Mouse (Mus musculus) heart, adult 2 months (tissue): ENCODE data around the gene Nfkbie. TPM values are rescaled to one million over a fixed set of nuclear protein-coding genes. Genes with fewer than 3 reads are reported as not detected.

Experiments
- DNase-seq, 2 experiments: peaks; one replicate each; pipeline ENCODE4 v3.0.0; 2021
- H3K27ac ChIP-seq: fragments of 200-600 bp; 2 replicates; pipeline ENCODE4 v1.8.1; 2022
- H3K27me3 ChIP-seq: fragments of 200-500 bp; 2 replicates; pipeline ENCODE4 v1.6.1; 2012; ENCODE audit warnings: mild to moderate bottlenecking, low read length, inconsistent platforms, mixed read lengths; ENCODE audit not compliant: control insufficient read depth, insufficient read depth
- H3K36me3 ChIP-seq: fragments of 200-500 bp; 2 replicates; pipeline ENCODE4 v1.6.1; 2012; ENCODE audit warnings: low read length, inconsistent platforms; ENCODE audit not compliant: control insufficient read depth, insufficient read depth
- H3K4me1 ChIP-seq: fragments of 200-500 bp; 2 replicates; pipeline ENCODE4 v1.6.1; 2011; ENCODE audit warnings: low read length; ENCODE audit not compliant: control insufficient read depth, insufficient read depth
- H3K4me3 ChIP-seq: fragments of 200-600 bp; 2 replicates; pipeline ENCODE4 v1.8.1; 2022
- H3K79me2 ChIP-seq: fragments of 200-500 bp; replicated peaks from 2 replicates; pipeline ENCODE4 v1.6.1; 2012; ENCODE audit warnings: mild to moderate bottlenecking, inconsistent platforms, low read length, moderate library complexity, mixed read lengths; ENCODE audit not compliant: control insufficient read depth, insufficient read depth
- H3K9ac ChIP-seq: fragments of 200-500 bp; 2 replicates; pipeline ENCODE4 v1.6.1; 2012; ENCODE audit warnings: low read depth, mild to moderate bottlenecking, control low read depth, inconsistent platforms, low read length, mixed read lengths
- CTCF ChIP-seq: fragments of 200-600 bp; IDR thresholded peaks from 2 replicates; pipeline ENCODE4 v1.8.1; 2022; ENCODE audit warnings: antibody characterized with exemption, mild to moderate bottlenecking, moderate library complexity
- EP300 ChIP-seq: fragments of 200-500 bp; IDR thresholded peaks from 2 replicates; pipeline ENCODE4 v1.6.1; 2011; ENCODE audit warnings: low read depth, low read length, control low read depth; ENCODE audit not compliant: insufficient read depth
- POLR2A ChIP-seq: fragments of 200-500 bp; IDR thresholded peaks from 2 replicates; pipeline ENCODE4 v1.6.1; 2011; ENCODE audit warnings: mild to moderate bottlenecking, low read depth, low read length, control low read depth; ENCODE audit not compliant: insufficient read depth
- whole genome bisulfite sequencing: fragments of 180-500 bp; shearing (Covaris S2); methylation state at CpG from one replicate; pipeline ENCODE4 v1.1.7; 2018; 5-methylcytosine and 5-hydroxymethylcytosine counted together
- intact Hi-C: fragments of 180-260 bp; cut with DNase I; formaldehyde crosslinking; loops from one replicate; pipeline ENCODE4 v1.15.1; 2025
- polyA plus RNA-seq: library from polyadenylated mRNA; depleted of rRNA; stranded (reverse); fragments of >200 nt; gene quantifications from 2 replicates; pipeline ENCODE4 v1.2.3, GENCODE M21; 2012
- total RNA-seq, 2 experiments: library from RNA; stranded (reverse); gene quantifications; 2 replicates each; pipeline ENCODE4 v1.2.3; 2021

Gene Nfkbie
- total and polyA plus RNA-seq, 3 experiments: 1.1 to 2.2 (median 1.1) TPM

- no peak overlapping the region for H3K4me3 ChIP-seq
These were observed 19.8 kb downstream of the Nfkbie start for GRCm38 (mm10) chr17:45575123-45575897.

DNA sequence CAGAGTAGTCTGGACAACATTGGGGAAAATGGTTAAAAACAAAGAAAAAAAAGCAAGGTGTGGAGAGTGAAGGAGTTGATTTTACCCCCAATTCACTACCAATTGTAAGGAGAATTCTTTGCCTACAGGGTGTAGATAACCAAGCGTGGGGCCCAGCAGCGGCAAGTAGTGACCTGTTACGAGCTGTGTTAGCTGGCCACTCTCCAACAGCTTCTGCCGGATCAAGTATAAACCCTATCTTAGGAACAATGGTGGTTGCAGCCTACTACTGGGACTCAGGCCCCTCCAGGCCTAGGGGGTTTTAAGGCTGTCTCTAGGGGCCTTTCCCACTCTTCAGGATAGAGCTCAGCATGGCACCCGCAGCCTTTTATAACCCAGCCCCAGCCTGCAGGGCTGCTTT is 22.7 kb downstream of the Nfkbie start:
- WGBS: 30% methylated on average over 5 of the region's 5 CpGs
- Histone ChIP-seq H3K27me3 (no peaks in the 10 kb centered on the region), H3K79me2 (no peaks in the 10 kb centered on the region), H3K4me1 (peaks cover 12% of the 10 kb centered on the region), H3K27ac (no peak overlapping the region; the same call in 1 of the 2 replicates), H3K4me3 (no peak overlapping the region), H3K9ac (no peak overlapping the region), H3K36me3 (no peaks in the 10 kb centered on the region)
- intact Hi-C loops: no loop called here
- TF ChIP-seq POLR2A (no peak), CTCF (no peak), EP300 (no peak)
- DNase-seq: no peak

More at GRCm38 (mm10) chr17:45575123-45575897, 19.8 kb downstream of the Nfkbie start:
- 91% methylated on average over 8 of the region's 8 CpGs for WGBS
- no peak for DNase-seq
- intact Hi-C loops: no loop called here
- Histone ChIP-seq H3K4me1 (peaks cover 4% of the 10 kb centered on the region), H3K27me3 (no peaks in the 10 kb centered on the region), H3K79me2 (no peaks in the 10 kb centered on the region), H3K36me3 (peaks cover 6% of the 10 kb centered on the region), H3K27ac (peak overlapping the region; percentile 33; the same call in 1 of the 2 replicates), H3K9ac (no peak overlapping the region)
- no peak for TF ChIP-seq CTCF
- no peak for TF ChIP-seq EP300
- no peak for TF ChIP-seq POLR2A

GRCm38 (mm10) chr17:45578843-45579242 is 23.3 kb downstream of the Nfkbie start:
- no peak for TF ChIP-seq POLR2A
- TF ChIP-seq CTCF: peak; percentile 70
- DNase-seq: peak in 1 of 2 experiments; percentile 26
- no peaks in the 10 kb centered on the region for H3K27me3 ChIP-seq
- H3K79me2 ChIP-seq: no peaks in the 10 kb centered on the region
- 78% methylated on average over 7 of the region's 7 CpGs for WGBS
- intact Hi-C loops: no loop called here
- H3K27ac ChIP-seq: no peak overlapping the region; the same call in 1 of the 2 replicates
- no peak overlapping the region for H3K4me3 ChIP-seq
- no peak overlapping the region for H3K9ac ChIP-seq
- peaks cover 15% of the 10 kb centered on the region for H3K4me1 ChIP-seq
- H3K36me3 ChIP-seq: peaks cover under 1% of the 10 kb centered on the region; the same call in 1 of the 2 replicates

DNA sequence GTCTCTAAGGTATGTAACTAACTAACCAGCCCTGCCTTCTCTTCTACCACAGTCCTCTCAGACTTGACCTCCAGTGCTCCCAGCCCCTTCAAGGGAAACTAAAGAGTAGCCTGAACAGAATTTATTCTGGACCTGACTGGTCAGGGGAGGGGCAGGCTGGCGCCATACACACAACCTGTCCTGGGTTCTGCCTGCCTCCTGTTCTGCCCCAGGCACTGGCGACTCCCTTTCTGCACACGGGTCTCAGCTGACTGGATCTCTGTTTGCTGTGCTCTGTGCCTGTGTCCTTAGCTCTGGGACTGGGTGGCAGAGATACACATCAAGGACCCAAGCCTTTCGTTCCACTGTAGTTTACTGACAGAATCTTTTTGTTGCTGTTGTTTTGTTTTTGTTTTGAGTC is 24.1 kb downstream of the Nfkbie start:
- intact Hi-C loops: no loop called here
- Histone ChIP-seq H3K4me1 (peaks cover 16% of the 10 kb centered on the region), H3K36me3 (peaks cover 4% of the 10 kb centered on the region; the same call in 1 of the 2 replicates), H3K9ac (no peak overlapping the region), H3K79me2 (no peaks in the 10 kb centered on the region), H3K27ac (no peak overlapping the region), H3K27me3 (no peaks in the 10 kb centered on the region), H3K4me3 (no peak overlapping the region)
- 94% methylated on average over 4 of the region's 4 CpGs for WGBS
- TF ChIP-seq CTCF: no peak
- TF ChIP-seq POLR2A: no peak
- no peak for TF ChIP-seq EP300
- peak in 1 of 2 experiments; percentile 16 for DNase-seq

GRCm38 (mm10) chr17:45580958-45581477 is 25.5 kb downstream of the Nfkbie start:
- peak overlapping the region; percentile 76 for H3K27ac ChIP-seq
- peaks cover 9% of the 10 kb centered on the region; the same call in 1 of the 2 replicates for H3K36me3 ChIP-seq
- intact Hi-C loops: loop anchor here (1.0 to 10.0 kb wide), 5 partner anchors 48 to 574 kb away; partner anchors contain the start of gene Mad2l1bp
- 20% methylated on average over 12 of the region's 12 CpGs for WGBS
- no peaks in the 10 kb centered on the region for H3K27me3 ChIP-seq
- H3K9ac ChIP-seq: no peak overlapping the region; the same call in 1 of the 2 replicates
- 0 out of 2 replicates have a peak overlapping the region, but pooled peaks have one; percentile 3 for H3K4me3 ChIP-seq
- peaks cover 29% of the 10 kb centered on the region for H3K4me1 ChIP-seq
- H3K79me2 ChIP-seq: no peaks in the 10 kb centered on the region
- peak; percentile 58 to 59 for DNase-seq
- TF ChIP-seq POLR2A (peak; percentile 17; the same call in 1 of the 2 replicates), CTCF (no peak), EP300 (0 out of 2 replicates have a peak, but pooled peaks have one; percentile 5)
